Mouse (Mus musculus) lung, postnatal 0 days (tissue): ENCODE measurements around the gene Lrrc59. TPM values are rescaled to one million over a fixed set of nuclear protein-coding genes. Genes with fewer than 3 reads are reported as not detected.
A peak's percentile ranks its signal among the peaks of the same experiment; 100 is the strongest.

Source experiments
- ATAC-seq: fragments of 200-750 bp; cut with Nextera tagmentation; 2 replicates; pipeline ENCODE4 v1.8.0; 2017; ENCODE audit warnings: moderate library complexity
- DNase-seq: peaks from one replicate; pipeline ENCODE4 v3.0.0-alpha.2; 2016; ENCODE audit warnings: low spot score
- H3K27ac ChIP-seq: fragments of 300-500 bp; sonication (generic); 2 replicates; pipeline ENCODE4 v1.5.1; 2014; ENCODE audit warnings: antibody characterized with exemption, mild to moderate bottlenecking, low read length, mixed read lengths
- H3K27me3 ChIP-seq: fragments of 300-500 bp; sonication (generic); replicated peaks from 2 replicates; pipeline ENCODE4 v1.6.1; 2014; ENCODE audit warnings: low read length, mixed read lengths; ENCODE audit not compliant: insufficient read depth
- H3K36me3 ChIP-seq: fragments of 300-500 bp; sonication (generic); 2 replicates; pipeline ENCODE4 v1.6.1; 2014; ENCODE audit warnings: low read length, mixed read lengths; ENCODE audit not compliant: insufficient read depth
- H3K4me1 ChIP-seq: fragments of 300-500 bp; sonication (generic); 2 replicates; pipeline ENCODE4 v1.6.1; 2014; ENCODE audit warnings: antibody characterized with exemption, low read depth, low read length, mixed read lengths; ENCODE audit not compliant: insufficient read depth
- H3K4me2 ChIP-seq: fragments of 300-500 bp; sonication (generic); replicated peaks from 2 replicates; pipeline ENCODE4 v1.6.1; 2014; ENCODE audit warnings: low read depth, mild to moderate bottlenecking, low read length, moderate library complexity, mixed read lengths
- H3K4me3 ChIP-seq: fragments of 300-500 bp; sonication (generic); 2 replicates; pipeline ENCODE4 v1.5.1; 2014; ENCODE audit warnings: low read depth, low read length
- H3K9ac ChIP-seq: fragments of 300-500 bp; sonication (generic); replicated peaks from 2 replicates; pipeline ENCODE4 v1.6.1; 2014; ENCODE audit warnings: low read depth, mild to moderate bottlenecking
- H3K9me3 ChIP-seq: fragments of 300-500 bp; sonication (generic); 2 replicates; pipeline ENCODE4 v1.6.1; 2016; ENCODE audit warnings: low read length, mixed read lengths
- CTCF ChIP-seq: IDR thresholded peaks from 2 replicates; pipeline ENCODE4 v1.5.1; 2016; ENCODE audit warnings: antibody characterized with exemption, mild to moderate bottlenecking
- EP300 ChIP-seq: IDR thresholded peaks from 2 replicates; pipeline ENCODE4 v1.6.1; 2016; ENCODE audit warnings: antibody characterized with exemption, mild to moderate bottlenecking, control low read depth
- WGBS: fragments of 180-500 bp; shearing (Covaris S2); extraction: QIAGEN DNeasy Blood & Tissue Kit; methylation state at CpG from one replicate; pipeline ENCODE4 v1.1.7; 2014; 5-methylcytosine and 5-hydroxymethylcytosine counted together
- polyA plus RNA-seq: library from polyadenylated mRNA; unstranded; fragments of >200 nt; fragmentation: Nextera tagmentation; extraction: Ambion mirVana; gene quantifications from 2 replicates; pipeline ENCODE4 v1.2.1, GENCODE M21; 2015

Gene Lrrc59
- polyA plus RNA-seq, 1 experiment from 2014 or later = 75.0 TPM

DNA sequence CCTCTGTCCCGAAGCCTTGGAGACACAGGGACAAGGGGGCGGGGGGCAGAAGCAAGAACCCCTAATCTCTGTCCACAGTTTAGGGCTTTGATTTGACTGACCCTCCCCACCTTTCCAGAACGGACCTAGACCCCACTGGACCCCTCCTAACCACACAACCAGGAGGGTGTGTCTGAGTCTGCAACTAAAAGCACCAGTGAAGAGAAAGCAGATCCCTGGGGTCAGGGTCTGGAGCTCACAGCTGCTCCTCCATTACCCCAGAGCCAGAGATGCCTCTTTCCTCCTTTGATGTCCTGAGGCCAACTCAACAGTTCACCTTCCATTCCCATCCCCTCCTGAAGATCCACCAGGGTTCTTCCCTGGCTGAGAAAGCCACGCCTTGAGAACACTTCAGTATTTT, 46.7 kb downstream of the Lrrc59 start:
- Histone ChIP-seq H3K4me2 (peak overlapping the region; percentile 97), H3K9ac (peak overlapping the region; percentile 89), H3K4me3 (peak overlapping the region; percentile 99), H3K27ac (no peak overlapping the region), H3K9me3 (no peaks in the 10 kb centered on the region), H3K27me3 (no peaks in the 10 kb centered on the region), H3K36me3 (no peaks in the 10 kb centered on the region), H3K4me1 (peaks cover 7% of the 10 kb centered on the region; the same call in 1 of the 2 replicates)
- WGBS = 42% methylated on average over 4 of the region's 4 CpGs
- DNase-seq = no peak
- TF ChIP-seq EP300 (no peak), CTCF (no peak)
- ATAC-seq = no peak

DNA sequence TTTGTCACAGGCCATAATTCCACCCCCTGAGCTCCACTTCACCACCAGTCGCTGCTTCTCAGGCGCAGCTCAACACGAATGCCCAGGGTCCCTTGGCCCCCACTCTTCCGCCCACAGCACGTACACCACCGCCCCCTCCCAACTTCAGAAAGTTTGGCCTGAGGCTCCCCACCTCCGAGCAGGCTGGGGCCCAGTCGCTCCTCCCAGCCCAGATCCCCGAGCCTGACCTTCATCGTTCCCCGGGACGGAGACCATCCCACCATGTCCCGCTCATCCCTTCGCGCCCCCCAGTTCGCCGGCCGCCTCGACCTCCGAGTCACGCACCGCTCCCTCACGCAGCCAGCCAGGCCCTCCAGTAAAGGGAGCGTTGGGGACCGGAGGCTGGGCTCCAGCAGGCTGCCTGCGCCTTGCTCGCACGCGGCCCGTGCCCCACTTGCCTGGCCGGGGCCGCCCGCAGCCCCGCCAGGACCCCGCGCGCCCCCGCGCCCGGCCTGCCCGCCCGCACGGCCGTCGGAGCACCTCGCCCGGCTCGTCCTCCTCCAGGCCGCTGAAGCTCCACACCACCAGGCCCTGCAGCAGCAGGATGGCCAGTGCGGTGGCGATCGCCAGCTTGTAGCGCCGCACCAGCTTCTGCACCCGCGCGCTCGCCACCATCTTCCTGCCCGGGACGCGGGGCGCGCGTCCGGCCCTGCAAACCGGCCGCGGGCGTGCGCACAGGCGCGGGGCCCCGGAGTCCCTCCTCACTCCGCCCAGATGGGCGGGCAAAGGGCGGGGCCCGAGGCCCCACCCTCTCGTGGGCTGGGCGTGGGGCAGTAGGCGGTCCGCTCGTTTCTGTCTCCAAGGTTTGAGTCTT, 47.4 kb downstream of the Lrrc59 start, which contains the start of gene Xylt2:
Gene Xylt2 (minus strand): TSS at position 762 of the 853 bp plus-strand sequence.
- Histone ChIP-seq H3K9me3 (no peaks in the 10 kb centered on the region), H3K4me3 (peak within 1 kb of the TSS; percentile 99), H3K27ac (peak within 1 kb of the TSS; percentile 26; the same call in 1 of the 2 replicates), H3K36me3 (no peaks in the 10 kb centered on the region), H3K27me3 (no peaks in the 10 kb centered on the region), H3K4me2 (peak within 1 kb of the TSS; percentile 97), H3K4me1 (peaks cover 7% of the 10 kb centered on the region; the same call in 1 of the 2 replicates), H3K9ac (peak within 1 kb of the TSS; percentile 89)
- peak; percentile 91 for DNase-seq
- no peak for TF ChIP-seq EP300
- 0 out of 2 replicates have a peak, but pooled peaks have one; percentile 3 for TF ChIP-seq CTCF
- under 1% methylated on average over 61 of the region's 82 CpGs for WGBS
- ATAC-seq = peak; percentile 98

DNA sequence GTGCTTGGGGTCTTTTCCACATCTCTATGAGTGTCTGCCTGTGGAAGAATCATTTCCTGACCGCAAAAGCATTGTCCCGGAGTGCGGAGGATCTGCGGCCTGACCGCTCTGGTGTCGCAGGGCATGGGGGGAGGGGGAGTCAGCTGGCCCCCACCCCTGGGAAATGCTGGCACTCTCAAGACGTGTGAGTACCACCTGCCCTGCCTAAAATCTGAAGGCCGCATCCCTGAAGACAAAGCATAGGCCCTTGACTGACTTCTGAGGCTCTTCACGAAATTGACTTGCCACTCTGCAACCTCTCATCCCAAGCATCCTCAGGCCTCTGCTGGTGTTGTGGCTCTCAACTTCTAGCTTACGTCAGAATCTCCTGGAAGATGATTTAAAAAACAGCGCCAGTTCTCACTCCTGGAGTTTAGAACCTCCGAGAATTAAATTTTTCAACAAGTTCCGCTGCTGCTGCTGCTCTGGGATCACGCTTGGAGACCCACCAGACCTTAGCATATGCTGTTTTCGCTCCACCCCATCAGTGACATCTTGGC, 48.1 kb downstream of the Lrrc59 start:
- peak overlapping the region; percentile 89; the same call in 1 of the 2 replicates for H3K9ac ChIP-seq
- H3K27me3 ChIP-seq = no peaks in the 10 kb centered on the region
- H3K9me3 ChIP-seq = no peaks in the 10 kb centered on the region
- H3K4me1 ChIP-seq = peaks cover 7% of the 10 kb centered on the region; the same call in 1 of the 2 replicates
- 31% methylated on average over 15 of the region's 15 CpGs for WGBS
- no peaks in the 10 kb centered on the region for H3K36me3 ChIP-seq
- TF ChIP-seq CTCF (no peak), EP300 (no peak)
- peak overlapping the region; percentile 97 for H3K4me2 ChIP-seq
- ATAC-seq = peak; percentile 5
- H3K27ac ChIP-seq = no peak overlapping the region
- no peak for DNase-seq
- peak overlapping the region; percentile 99 for H3K4me3 ChIP-seq

DNA sequence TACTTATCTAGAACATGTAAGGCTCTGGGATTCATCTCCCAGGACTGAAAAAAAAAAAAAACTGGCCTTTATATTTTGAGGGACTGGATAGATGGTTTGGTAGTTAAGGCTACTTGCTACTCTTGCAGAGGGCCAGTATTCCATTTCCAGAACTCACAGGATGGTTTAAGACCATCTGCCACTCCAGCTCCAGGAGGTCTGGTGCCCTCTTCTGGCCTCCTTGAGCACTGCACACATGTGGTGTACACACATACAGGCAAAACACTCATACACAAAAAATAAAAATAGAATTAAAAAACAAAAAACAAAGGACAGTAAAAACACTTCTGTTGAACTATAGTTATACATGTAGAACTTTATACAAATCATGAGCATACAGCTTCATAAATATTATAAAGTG, 51.1 kb downstream of the Lrrc59 start:
- Histone ChIP-seq H3K4me2 (no peak overlapping the region), H3K27ac (no peak overlapping the region), H3K9ac (no peak overlapping the region), H3K36me3 (no peaks in the 10 kb centered on the region), H3K27me3 (no peaks in the 10 kb centered on the region), H3K4me1 (no peaks in the 10 kb centered on the region; the same call in 1 of the 2 replicates), H3K9me3 (no peaks in the 10 kb centered on the region), H3K4me3 (no peak overlapping the region)
- DNase-seq (no peak), ATAC-seq (no peak)
- TF ChIP-seq CTCF (peak; percentile 21), EP300 (no peak)

DNA sequence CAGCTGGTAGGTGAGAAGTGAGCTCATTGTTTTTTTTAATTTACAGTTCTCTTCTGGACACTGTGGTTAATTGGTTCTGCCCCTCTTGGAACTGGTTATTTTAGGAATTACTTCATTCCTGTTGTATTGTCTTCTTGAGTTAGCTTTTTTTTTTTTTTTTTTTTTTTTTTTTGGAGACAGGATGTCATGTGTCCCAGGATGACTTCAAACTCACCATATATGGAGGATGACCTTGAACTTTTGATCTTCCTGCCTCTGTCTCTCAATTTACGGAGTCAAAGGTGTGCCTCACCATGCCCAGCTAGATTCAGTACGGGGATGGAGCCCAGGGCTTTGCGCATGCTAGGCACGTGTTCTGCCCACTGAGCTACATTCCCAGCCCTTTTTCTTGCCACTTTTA, 52.1 kb downstream of the Lrrc59 start:
- Histone ChIP-seq H3K27me3 (no peaks in the 10 kb centered on the region), H3K9me3 (no peaks in the 10 kb centered on the region), H3K4me1 (no peaks in the 10 kb centered on the region; the same call in 1 of the 2 replicates), H3K4me3 (no peak overlapping the region), H3K9ac (no peak overlapping the region), H3K36me3 (no peaks in the 10 kb centered on the region), H3K4me2 (no peak overlapping the region), H3K27ac (no peak overlapping the region)
- DNase-seq (no peak), ATAC-seq (no peak)
- WGBS = 62% methylated on average over 4 of the region's 4 CpGs
- TF ChIP-seq EP300 (no peak), CTCF (no peak)

DNA sequence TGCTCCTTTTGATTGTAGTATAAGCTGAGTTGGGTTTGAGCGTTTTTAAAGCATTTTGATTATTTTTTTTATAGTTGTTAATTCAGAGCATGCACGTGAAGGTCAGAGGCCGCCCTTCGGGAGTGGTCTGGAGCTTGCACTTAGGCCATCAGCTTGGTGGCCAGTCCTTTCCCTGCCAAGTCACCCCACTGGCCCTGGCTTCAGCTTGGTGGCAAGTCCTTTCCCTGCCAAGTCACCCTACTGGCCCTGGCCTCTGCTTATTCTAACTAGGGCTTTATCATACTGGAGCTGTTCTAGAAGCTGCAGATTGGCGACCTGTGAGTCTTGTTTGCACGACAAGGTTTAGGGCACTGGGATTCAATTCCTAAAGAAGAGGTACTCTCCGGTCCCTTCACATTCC, 52.9 kb downstream of the Lrrc59 start:
- Histone ChIP-seq H3K4me1 (no peaks in the 10 kb centered on the region; the same call in 1 of the 2 replicates), H3K27me3 (no peaks in the 10 kb centered on the region), H3K36me3 (no peaks in the 10 kb centered on the region), H3K4me2 (no peak overlapping the region), H3K27ac (no peak overlapping the region), H3K9ac (no peak overlapping the region), H3K4me3 (no peak overlapping the region), H3K9me3 (no peaks in the 10 kb centered on the region)
- ATAC-seq (no peak), DNase-seq (no peak)
- TF ChIP-seq CTCF (no peak), EP300 (no peak)
- WGBS = 77% methylated on average over 7 of the region's 7 CpGs
